Mouse (Mus musculus) adrenal gland, postnatal 14 days (tissue): ENCODE results near the gene Cfap126. TPM values are rescaled to one million over a fixed set of nuclear protein-coding genes. Genes with fewer than 3 reads are reported as not detected.
"Not testable (repeated sequence)": the region's sequence is repeated elsewhere in the genome, so short reads cannot be mapped to it uniquely, and the experiment has no call there.

Experiments used
- DNase-seq: peaks from one replicate; pipeline ENCODE4 v3.0.0; 2021; ENCODE audit warnings: mixed read lengths
- long read RNA-seq, 2 experiments: library from polyadenylated mRNA; stranded (forward); transcript quantifications; one replicate each; pipeline ENCODE4 v2.0.0; 2021
- total RNA-seq: library from RNA; stranded (reverse); gene quantifications from 2 replicates; pipeline ENCODE4 v1.2.3, GENCODE M21; 2021

Gene Cfap126
- 0.71 and 1.9 TPM in 2 replicates for total RNA-seq
- long read RNA-seq, experiment 1, partial matches to known transcripts = 1 of 3 reads
- long read RNA-seq, experiment 1, other reads (novel, unspliced or antisense) = 1 of 3 reads
- long read RNA-seq, experiment 2, partial matches to known transcripts = 1 of 2 reads
- long read RNA-seq, experiment 2, other reads (novel, unspliced or antisense) = 0 of 2 reads

DNA sequence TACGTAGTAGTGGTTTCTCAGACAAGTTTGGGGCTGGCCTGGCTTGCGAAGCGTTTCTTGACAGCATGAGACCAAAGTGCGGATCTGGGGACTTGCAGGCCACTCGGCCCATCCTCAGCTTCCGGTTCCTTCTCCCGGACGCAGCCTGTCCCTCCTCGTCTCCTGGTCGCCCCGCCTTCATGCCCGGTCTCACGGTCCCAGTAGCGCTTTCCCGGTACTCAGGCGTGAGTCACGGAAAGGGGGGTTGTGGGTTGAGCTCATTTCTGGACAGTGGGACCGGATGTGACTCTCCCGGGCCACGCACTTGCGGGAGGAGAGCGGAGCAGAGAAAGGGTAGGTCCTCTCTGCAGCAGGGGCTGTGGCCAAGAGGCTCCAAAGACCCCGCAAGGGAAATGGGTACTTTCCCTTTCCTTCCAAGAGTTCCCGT lies at the start of gene Cfap126:
Gene Cfap126 (plus strand): TSS at position 46 of the 427 bp plus-strand sequence.
- DNase-seq = peak; percentile 95

DNA sequence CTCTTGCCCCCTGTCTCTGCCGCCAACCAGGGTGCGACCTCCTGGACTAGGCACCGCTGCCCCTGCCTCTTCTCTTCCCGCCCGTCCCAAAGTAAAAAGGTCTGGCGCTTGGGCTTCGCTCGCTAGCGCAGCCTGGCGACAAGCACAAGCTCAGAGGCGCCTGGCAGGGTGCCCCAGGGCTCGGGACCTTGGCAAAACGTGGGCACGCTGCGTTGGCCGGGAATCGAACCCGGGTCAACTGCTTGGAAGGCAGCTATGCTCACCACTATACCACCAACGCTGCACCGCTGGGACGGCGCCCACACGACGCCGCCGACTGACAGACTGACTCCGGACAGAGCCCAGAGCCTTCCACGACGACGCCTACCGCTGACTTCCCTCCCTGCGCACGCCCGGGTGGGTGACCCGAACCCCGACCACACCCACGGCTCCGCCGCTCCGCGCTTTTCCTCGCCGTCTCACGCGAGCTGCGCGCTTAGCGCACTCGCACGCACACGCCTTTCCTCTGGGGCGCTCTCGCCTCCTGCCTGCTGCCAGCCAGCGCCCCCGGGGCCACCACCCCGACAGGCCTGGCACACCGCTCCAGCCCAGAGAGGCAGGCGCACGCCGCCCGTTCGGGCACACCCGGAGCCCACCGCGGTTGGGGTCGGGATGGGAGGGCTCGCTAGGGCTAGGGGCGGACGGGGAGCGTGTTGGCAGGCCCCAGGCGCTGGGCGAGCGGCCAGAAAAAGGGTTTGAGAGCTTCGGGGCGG lies 49.1 kb upstream of the Cfap126 start, which contains the start of gene Fcgr3:
Gene Fcgr3 (minus strand): TSS at position 445 of the 752 bp plus-strand sequence.
- peak; percentile 91 for DNase-seq

DNA sequence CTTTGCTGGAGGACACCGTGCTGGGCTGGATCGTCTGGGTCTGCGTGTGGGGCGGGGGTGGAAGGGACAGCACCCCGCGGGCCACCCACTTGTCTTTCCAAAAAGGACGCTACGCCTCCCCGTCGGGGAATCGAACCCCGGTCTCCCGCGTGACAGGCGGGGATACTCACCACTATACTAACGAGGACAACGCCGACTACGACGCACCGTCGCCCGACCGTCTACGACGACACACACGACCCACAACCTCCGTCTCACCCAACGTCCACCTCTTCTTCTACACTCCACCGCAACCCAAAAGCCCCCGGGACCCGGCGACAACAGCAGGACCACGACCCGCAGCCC lies 48.5 kb upstream of the Cfap126 start:
- DNase-seq = peak; percentile 71

DNA sequence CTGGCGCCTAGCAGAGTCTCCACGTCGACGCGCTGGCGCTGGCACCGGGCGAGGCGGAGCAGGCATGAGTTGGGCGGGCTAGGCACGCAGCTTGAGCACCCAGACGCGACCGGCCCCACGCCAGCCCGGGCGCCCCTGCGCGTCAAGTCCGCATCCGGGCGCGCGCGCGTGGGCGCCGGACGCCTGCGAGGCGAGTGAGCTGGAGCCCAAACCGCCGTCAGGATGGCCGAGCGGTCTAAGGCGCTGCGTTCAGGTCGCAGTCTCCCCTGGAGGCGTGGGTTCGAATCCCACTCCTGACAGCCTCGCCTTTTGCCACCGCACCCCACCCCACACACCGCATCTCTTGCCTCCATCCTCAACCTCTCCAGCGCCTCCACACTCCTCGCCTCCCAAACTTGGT lies 48.0 kb upstream of the Cfap126 start:
- DNase-seq = peak; percentile 31

DNA sequence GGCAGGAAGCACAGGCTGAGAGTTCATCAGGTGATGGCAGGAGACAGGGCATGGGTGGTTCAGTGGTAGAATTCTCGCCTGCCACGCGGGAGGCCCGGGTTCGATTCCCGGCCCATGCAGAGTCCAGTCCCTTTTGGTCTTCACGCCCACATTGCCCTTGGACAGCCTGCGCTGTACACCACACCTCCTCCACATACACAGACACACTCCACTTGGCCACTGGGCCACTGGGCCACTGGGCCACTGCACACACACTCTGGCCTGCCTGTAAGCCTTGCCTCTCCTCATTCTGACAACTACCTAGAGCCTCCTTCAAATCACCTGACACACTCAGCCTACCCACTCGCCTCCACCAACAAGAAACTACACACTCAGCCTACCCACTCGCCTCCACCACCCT lies 47.1 kb upstream of the Cfap126 start:
- not testable (repeated sequence) for DNase-seq

DNA sequence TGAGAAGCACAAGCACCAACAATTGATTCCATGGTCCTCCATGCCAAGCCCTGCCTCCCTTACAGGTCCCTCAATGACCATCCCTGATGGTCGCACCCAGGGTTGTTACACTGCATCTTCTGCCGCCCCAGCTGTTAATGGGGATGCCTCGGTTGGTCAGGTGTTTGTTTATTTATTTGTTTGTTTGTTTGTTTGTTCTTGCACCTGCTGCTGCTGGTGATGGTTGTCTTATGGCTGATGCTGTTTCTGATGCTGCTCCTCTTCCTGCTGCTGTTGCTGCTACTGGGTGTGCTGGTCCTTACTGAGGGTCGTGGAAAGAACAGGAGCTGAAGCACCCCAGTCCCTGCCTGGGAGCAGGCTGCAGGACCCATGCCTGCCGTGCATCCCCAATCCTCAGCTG lies 45.8 kb upstream of the Cfap126 start:
- not testable (repeated sequence) for DNase-seq

DNA sequence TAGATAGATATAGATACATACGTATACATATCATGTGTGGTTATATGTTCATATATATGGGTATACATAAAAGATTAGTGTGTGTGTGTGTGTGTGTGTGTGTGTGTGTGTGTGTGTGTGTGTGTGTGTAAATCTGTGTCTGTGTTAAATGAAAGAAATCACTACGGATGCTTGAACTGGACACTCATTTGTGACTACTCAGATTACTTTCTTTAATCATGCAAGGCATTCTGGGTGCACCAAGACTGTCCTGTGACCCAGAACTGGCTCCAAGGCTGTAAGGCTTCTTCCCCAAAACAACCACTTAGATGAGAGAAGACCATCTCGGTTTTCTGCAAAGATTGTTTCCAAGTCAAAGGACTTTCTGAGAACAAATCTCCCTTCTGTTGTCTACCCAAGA lies 44.2 kb upstream of the Cfap126 start:
- DNase-seq = not testable (repeated sequence)

DNA sequence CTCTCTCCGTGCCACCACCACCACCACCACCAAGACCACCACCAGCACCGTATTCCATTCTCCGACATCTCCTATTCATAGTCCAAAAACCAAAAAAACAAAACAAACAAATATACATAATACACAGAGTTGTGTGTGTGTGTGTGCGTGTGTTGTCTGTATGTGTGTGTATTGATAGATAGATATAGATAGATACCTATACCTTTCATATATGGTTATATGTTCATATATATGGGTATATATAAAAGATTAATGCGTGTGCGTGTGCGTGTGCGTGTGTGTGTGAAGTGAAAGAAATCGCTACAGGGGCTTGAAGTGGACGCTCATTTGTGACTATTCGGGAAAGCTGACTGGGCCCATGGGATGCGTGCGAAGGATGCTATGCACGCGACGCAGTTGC lies 42.8 kb upstream of the Cfap126 start:
- not testable (repeated sequence) for DNase-seq

DNA sequence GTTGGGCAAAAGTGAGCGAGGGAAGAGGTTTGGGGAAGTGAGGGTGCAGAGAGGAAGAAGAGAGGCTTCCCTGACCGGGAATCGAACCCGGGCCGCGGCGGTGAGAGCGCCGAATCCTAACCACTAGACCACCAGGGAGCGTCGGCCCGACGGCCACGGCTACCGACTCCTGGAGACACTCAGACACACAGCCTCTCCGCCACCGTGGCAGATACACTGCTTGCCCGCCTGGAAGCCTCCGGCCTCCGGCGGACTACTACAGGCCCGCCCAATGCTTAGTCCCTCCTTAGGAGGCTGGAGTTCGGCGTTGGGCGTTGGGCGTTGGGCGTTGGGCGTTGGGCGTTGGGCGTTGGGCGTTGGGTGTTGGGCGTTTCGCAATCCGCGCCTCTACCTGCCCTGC lies 42.0 kb upstream of the Cfap126 start:
- not testable (repeated sequence) for DNase-seq

DNA sequence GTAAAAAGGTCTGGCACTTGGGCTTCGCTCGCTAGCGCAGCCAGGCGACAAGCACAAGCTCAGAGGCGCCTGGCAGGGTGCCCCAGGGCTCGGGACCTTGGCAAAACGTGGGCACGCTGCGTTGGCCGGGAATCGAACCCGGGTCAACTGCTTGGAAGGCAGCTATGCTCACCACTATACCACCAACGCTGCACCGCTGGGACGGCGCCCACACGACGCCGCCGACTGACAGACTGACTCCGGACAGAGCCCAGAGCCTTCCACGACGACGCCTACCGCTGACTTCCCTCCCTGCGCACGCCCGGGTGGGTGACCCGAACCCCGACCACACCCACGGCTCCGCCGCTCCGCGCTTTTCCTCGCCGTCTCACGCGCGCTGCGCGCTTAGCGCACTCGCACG lies 41.5 kb upstream of the Cfap126 start:
- DNase-seq = not testable (repeated sequence)

DNA sequence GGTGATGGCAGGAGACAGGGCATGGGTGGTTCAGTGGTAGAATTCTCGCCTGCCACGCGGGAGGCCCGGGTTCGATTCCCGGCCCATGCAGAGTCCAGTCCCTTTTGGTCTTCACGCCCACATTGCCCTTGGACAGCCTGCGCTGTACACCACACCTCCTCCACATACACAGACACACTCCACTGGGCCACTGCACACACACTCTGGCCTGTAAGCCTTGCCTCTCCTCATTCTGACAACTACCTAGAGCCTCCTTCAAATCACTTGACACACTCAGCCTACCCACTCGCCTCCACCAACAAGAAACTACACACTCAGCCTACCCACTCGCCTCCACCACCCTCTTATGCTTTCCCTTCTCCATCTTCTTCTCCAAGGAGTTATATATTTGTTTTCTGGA lies 39.4 kb upstream of the Cfap126 start:
- DNase-seq = not testable (repeated sequence)

DNA sequence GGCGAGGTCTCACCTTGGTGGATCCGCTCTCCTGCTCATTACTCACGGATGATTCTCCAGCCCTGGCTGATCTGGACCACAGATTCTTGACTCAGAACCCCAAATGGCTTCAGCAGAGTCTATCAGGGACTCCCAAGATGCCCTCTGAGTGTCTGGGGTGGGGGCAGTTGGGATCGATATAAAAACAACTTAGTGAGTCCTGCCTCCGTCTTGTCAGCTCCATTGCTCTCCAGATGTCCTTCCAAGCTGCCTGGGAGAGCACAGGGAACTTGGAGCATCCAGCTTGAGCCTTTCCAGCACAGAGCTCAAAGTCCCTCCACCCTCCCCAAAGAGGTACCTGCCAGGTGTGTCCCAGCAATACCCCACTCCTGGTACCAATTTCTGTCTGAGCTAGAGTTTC lies 37.5 kb upstream of the Cfap126 start:
- DNase-seq = not testable (repeated sequence)

DNA sequence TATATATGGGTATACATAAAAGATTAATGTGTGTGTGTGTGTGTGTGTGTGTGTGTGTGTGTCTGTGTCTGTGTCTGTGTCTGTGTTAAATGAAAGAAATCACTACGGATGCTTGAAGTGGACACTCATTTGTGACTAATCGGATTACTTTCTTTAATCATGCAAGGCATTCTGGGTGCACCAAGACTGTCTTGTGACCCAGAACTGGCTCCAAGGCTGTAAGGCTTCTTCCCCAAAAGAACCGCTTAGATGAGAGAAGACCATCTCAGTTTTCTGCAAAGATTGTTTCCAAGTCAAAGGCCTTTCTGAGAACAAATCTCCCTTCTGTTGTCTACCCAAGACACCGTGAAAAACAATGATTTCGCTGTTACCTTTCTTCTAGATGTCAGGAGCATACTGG lies 36.5 kb upstream of the Cfap126 start:
- DNase-seq = not testable (repeated sequence)

DNA sequence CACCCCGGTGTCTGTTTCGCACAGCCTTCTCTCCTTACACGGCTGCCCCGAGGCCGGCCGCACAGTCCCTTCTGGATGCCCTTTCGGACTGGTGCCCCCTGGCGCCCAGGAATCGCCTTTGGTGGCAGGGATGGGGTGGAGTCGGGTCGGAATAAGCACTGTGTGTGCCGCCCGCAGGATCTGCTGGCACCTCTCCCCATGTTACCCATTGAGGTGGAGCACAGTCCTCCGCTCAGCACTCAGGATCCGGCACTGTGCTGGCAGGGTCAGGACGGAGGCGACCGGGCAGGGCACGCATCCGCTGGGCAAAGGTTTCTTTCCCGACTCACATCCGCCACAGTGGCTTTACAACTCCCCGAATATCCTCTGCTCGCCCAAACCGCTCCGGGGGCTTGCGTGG lies 35.8 kb upstream of the Cfap126 start:
- DNase-seq = peak; percentile 36

DNA sequence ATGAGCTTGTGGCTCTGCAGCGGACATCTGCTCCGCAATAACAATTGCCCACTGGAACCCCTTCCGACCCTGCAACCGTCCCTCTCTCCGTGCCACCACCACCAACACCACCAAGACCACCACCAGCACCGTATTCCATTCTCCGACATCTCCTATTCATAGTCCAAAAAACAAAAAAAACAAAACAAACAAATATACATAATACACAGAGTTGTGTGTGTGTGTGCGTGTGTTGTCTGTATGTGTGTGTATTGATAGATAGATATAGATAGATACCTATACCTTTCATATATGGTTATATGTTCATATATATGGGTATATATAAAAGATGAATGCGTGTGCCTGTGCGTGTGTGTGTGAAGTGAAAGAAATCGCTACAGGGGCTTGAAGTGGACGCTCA lies 35.3 kb upstream of the Cfap126 start:
- DNase-seq = not testable (repeated sequence)

DNA sequence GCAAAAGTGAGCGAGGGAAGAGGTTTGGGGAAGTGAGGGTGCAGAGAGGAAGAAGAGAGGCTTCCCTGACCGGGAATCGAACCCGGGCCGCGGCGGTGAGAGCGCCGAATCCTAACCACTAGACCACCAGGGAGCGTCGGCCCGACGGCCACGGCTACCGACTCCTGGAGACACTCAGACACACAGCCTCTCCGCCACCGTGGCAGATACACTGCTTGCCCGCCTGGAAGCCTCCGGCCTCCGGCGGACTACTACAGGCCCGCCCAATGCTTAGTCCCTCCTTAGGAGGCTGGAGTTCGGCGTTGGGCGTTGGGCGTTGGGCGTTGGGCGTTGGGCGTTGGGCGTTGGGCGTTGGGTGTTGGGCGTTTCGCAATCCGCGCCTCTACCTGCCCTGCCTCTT lies 34.4 kb upstream of the Cfap126 start:
- DNase-seq = not testable (repeated sequence)

DNA sequence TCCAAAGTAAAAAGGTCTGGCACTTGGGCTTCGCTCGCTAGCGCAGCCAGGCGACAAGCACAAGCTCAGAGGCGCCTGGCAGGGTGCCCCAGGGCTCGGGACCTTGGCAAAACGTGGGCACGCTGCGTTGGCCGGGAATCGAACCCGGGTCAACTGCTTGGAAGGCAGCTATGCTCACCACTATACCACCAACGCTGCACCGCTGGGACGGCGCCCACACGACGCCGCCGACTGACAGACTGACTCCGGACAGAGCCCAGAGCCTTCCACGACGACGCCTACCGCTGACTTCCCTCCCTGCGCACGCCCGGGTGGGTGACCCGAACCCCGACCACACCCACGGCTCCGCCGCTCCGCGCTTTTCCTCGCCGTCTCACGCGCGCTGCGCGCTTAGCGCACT lies 33.9 kb upstream of the Cfap126 start:
- not testable (repeated sequence) for DNase-seq

DNA sequence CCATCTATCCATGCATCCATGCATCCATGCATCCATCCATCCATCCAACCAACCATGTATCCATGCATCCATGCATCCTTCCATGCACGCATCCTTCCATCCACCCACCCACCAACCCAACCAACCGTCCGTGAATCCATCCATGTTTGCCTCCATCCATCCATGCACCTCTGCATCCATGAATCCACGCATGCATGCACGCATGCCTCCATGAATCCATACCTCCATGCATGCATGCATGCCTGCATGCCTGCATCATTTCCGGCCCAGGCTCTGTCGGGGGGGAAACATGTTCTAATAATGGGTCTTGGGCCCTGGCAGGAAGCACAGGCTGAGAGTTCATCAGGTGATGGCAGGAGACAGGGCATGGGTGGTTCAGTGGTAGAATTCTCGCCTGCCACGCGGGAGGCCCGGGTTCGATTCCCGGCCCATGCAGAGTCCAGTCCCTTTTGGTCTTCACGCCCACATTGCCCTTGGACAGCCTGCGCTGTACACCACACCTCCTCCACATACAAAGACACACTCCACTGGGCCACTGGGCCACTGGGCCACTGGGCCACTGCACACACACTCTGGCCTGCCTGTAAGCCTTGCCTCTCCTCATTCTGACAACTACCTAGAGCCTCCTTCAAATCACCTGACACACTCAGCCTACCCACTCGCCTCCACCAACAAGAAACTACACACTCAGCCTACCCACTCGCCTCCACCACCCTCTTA lies 32.0 kb upstream of the Cfap126 start:
- not testable (repeated sequence) for DNase-seq

DNA sequence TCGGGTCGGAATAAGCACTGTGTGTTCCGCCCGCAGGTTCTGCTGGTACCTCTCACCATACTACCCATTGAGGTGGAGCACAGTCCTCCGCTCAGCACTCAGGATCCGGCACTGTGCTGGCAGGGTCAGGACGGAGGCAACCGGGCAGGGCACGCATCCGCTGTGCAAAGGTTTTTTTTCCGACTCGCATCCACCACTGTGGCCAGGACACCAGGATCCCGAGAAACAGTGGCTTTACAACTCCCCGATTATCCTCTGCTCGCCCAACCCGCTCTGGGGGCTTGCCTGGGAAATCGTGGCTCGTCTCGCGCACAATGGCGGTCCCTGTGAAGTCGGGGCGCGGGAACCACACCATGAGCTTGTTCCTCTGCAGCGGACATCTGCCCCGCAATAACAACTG lies 28.0 kb upstream of the Cfap126 start:
- DNase-seq = no peak

DNA sequence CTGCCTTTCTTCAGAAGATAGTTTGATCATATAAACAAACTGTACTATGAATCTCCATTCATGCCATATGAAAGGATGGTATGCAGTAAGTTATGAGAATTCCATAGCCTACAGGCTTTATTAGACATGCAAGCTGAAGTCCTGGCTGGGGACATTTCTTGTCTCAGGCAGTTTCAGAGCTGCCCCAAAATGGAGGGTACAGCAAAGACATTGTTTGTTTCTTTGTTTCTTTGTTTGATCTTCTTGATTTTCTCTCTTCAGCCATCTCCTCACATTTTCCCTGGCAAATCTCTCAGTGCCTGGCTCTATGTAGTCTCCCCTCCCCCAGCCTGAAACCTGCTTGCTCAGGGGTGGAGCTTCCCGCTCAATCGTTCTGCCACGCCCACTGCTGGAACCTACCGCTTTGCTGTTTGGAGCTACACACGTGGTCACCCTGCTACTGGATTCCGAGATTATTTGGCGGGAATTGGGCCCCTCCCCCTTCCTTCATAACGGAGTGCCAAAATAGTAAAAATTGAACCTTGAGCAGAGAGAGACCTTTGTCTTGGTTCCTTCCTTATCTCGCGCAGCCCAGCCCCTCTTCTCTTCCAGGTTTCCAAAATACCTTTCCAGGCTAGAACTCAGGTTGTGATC lies 25.4 kb upstream of the Cfap126 start:
- peak; percentile 27 for DNase-seq

DNA sequence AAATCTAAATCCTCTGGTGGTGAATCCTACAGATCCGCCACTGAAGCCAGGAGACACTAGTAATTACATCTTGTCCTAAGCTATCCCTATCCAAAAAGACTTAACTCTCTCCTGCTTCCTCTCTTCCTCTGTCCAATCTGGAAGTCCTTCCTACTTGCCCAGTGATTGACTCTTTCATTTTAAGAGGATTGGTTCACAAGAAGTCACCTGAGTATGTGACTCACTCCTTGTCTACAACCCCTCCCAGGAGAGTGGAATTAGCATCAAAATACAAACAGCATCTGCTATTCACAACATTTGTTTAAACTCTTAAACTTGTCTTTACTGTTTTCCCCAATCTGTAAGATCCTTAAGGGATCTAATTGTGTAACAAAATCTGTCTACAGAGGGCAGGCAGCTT lies 23.8 kb upstream of the Cfap126 start:
- DNase-seq = no peak

DNA sequence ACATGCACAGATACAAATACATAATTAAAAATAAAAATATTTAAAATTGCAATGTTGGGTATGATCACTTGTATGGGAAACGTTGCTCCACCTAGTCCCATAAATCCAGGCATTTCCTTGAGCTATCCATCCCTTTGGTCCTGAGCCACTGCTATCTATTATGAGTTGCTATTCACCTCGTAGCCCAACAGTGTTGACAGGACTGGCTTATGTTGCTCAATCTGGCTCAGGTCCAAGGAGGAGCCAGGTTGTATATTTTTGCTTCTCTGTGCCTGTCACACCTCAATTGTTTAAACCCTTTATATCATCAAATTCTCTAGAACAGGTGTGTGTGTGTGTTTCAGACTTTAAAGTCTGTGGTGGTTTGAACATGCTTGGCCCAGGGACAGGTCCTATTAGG lies 23.0 kb upstream of the Cfap126 start:
- DNase-seq = no peak

DNA sequence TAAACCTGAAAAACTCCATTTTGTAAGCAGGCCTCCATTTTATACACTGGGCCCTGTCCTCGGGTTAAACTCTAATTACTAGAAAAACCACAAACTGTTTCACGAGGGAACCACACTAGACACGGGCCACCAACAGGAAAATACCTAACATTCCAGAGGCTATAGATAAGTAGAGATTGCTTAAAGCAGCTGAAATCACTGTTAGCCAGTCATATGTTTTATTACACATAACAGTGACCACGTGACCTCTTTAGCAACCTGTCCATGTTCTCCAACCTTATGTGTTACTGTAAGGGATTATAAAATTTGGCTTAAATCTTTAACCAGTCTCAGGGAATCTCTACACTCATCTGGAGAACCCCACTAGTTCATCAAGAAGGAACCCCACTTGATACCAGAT lies 19.3 kb upstream of the Cfap126 start:
- DNase-seq = no peak
